Mouse (Mus musculus): ENCODE measurements at regions not wholly inside any gene's neighbourhood (a gene's known extent, or its start where the extent isn't known, plus 50 kb on each side); places are given as distances from the start of the nearest gene placed in this dataset.
"Not testable (repeated sequence)": the region's sequence is repeated elsewhere in the genome, so short reads cannot be mapped to it uniquely, and the experiment has no call there.

DNA sequence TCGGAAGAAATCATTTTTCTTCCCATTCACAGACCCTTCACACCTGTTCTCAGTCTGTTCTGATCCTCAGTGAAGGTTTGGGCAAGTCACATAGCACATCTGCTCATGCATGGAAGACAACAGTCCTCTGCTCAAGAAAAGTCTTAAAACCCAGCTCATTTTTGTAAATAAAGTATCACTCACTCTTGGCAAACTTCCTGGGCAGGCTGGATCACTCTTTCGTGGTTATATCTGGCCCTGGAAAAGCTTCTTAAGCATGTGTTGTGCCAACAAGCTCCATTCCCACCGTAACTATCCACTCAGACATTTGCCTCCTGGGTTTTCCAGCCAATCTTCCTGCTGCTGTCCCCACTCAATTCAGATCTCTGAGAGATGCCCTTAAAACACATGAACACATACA is 103.2 kb upstream of the Cep85l start:
- no peak for DNase-seq (ENCODE audit: low spot score in 2 of 2)

DNA sequence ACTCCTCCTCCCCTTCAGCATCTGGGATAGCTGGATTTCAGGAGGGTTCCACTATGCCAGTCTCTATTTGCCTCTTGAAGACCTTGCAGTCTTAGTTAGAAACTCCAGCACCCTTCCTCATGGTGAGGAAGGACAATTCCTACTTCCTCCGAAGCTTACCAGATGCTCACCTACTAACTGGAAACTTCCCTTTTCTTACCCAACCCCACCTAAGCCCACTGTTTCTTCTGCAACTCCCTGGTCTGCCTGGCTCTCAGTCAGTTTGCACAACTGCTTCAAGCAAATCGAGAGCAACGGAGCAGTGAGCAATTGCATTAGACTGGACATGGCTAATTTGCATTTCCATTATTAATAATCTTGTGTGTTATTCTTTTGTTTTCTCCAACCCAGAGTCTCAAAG is 90.5 kb upstream of the Cep85l start:
- DNase-seq (ENCODE audit: low spot score in 2 of 2) = no peak

GRCm38 (mm10) chr10:53469611-53470010 is 89.9 kb upstream of the Cep85l start:
- no peak for DNase-seq (ENCODE audit: low spot score in 2 of 2)

DNA sequence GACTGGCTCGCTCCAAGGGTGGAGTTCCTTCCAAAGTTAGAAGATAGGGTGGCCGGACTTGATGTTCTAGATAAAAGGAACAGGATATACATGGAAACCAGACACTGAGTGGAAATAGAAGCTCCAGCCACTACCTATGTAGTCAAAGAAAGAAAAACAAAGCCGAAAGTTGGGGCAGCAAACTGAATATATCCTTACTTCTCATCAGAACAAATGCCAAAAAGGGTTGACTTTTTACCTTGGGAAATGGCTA is 88.5 kb upstream of the Cep85l start:
- DNase-seq (ENCODE audit: low spot score in 2 of 2) = no peak

DNA sequence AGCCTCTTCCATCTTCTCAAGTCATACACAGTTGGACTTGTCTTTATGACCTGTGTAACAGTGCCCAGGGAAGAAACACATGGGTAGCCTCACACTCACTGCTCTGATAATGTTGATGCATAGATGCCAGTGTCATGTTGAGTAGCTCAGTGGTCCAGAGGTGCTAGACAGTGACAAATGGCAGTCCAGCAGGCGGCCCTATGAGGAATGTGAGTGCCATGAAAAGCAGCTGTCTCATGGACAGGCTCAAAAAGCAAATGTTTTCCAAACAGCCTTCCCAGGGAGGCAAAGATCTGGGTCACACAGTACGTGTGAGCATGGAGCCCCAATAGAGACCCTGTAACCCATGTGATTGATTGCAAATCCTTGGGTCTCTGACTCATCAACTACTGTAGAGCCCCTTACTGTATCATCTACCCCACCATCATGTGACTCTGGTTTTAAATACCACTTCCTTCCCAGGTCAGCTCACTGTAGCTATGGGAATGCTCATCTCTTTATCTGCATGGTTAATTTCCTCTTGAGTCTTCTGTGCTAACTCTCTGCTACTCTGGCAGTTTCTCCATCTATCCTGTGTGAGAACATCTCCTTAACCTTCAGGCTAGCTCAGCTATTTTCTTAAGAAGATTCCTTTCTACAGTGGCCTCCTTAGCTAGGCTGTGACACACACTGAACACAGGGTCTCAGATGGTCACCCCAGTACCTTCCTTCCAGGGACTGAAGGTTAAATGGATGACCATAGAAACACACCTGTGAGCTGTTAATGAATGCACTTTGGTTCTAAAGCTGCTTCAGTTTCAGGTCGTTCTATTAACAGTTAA is 87.9 kb upstream of the Cep85l start:
- DNase-seq (ENCODE audit: low spot score in 2 of 2) = no peak

GRCm38 (mm10) chr10:53466851-53467250 is 87.1 kb upstream of the Cep85l start:
- DNase-seq (ENCODE audit: low spot score in 2 of 2) = no peak

- DNase-seq (ENCODE audit: low spot score in 2 of 2) = no peak
These were observed 86.5 kb upstream of the Cep85l start for GRCm38 (mm10) chr10:53466261-53466660.

GRCm38 (mm10) chr10:53464581-53464980 is 84.8 kb upstream of the Cep85l start:
- DNase-seq (ENCODE audit: low spot score in 2 of 2) = no peak

DNA sequence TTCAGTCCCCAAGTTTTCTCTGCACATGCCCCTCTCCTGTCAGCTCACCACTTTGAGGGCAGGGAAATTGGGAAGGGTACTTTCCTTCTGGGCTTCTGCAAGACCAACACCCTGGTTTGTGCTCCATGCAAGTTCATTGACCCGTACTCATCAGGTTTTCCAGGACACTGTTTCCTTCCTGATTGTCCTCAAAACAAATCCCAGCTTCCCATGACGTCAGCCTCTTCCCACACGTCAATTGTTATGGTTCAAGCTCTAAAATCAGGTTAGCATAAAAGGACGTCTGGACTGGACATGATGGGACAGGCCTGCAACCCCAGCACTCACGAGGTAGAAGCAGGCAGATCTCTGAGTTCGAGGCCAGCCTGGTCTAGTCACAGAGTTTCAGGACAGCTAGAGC is 84.3 kb upstream of the Cep85l start:
- no peak for DNase-seq (ENCODE audit: low spot score in 2 of 2)

DNA sequence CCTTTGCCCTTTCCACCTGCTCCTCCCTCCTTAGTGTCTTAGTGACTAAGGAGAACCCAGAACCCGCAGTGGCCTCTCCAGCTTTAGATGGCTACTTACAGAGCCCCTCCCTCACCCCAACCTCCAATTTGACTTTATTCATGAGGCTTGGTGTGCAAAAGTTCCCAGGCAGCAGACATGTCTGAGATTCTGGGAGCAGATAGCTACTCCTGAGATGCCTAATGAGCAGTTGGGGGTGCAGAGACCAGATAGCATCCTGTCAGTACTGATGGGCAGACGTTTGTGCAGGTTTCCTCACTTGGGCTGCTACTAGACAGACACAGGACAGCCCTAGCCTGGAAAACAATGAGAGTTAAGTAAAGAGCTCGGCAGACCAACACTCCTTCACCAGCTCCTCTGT is 83.7 kb upstream of the Cep85l start:
- DNase-seq (ENCODE audit: low spot score in 2 of 2) = no peak

DNA sequence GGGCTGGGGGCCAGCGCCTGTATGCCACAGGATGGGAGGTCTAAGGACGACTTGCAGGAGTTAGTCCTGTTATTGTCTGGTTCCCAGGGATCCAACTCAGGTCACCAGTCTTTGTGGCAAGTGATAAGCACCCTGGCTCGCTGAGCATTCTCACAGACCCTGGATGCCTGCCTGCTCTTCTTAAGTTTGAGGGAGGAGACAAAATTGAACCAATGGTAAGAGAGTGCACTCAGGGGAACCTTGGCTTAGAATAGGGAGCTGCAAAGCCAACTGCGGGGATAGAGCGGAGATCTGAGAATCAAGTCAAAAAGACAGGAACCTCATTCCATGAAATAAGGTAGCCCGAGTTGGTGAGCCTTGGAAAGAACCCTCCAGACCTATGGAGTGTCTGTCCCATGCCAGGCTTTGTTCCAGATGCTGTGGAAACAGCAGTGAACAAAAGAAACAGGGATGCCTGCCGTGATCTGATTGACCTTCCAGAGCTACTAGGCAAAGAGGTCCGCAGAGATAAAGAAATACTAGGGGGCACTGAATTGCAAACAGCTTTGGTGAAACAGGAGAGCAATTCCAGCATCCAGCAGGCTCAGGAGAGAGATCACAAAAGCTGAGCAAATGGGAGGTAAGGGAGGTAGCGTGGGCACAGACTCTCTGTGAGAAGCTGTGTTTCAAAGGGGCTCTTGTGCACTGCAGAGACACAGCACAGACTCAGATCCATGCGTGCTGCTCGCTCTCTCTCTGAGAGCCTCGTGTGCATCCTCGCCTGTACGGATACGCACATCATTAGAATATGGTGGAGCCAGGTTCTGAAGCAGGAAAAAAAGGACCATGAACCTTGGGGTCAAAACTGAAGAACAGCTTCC is 82.9 kb upstream of the Cep85l start:
- no peak for DNase-seq (ENCODE audit: low spot score in 2 of 2)

GRCm38 (mm10) chr10:53461070-53461781 is 81.5 kb upstream of the Cep85l start:
- peak in 1 of 2 experiments; percentile 7 for DNase-seq (ENCODE audit: low spot score in 2 of 2)

GRCm38 (mm10) chr10:53459706-53460105 is 80.0 kb upstream of the Cep85l start:
- DNase-seq (ENCODE audit: low spot score in 2 of 2) = not testable (repeated sequence)

- DNase-seq (ENCODE audit: low spot score in 2 of 2) = no peak
These were observed 76.4 kb upstream of the Cep85l start for GRCm38 (mm10) chr10:53456027-53456713.

DNA sequence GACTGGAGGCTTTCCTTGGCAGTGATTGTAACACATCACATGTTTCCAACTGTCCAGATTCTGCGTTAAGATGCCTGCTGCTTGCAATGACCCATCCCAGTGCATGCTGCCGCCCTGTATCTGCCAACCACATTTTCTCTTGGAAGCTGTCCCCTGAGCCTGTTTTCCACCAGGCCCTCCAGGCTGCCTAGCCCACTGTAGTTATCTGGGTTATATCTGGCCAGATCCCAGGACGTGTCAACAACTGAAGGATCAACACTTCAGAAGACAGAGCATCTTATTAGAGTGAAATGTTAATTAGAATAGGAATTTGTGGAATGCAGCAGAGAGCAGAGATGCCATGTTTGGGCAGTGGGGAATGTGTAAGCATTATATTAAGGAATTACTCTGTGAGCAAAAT is 65.0 kb upstream of the Cep85l start:
- DNase-seq (ENCODE audit: low spot score in 2 of 2) = no peak

- DNase-seq (ENCODE audit: low spot score in 2 of 2) = no peak
These were observed 63.7 kb upstream of the Cep85l start for GRCm38 (mm10) chr10:53443443-53443842.

- no peak for DNase-seq (ENCODE audit: low spot score in 2 of 2)
These were observed 63.2 kb upstream of the Cep85l start for GRCm38 (mm10) chr10:53442912-53443311.

- DNase-seq (ENCODE audit: low spot score in 2 of 2) = no peak
These were observed 60.5 kb upstream of the Cep85l start for GRCm38 (mm10) chr10:53440251-53440650.

GRCm38 (mm10) chr10:53438388-53438787 is 58.6 kb upstream of the Cep85l start:
- DNase-seq (ENCODE audit: low spot score in 2 of 2) = no peak

DNA sequence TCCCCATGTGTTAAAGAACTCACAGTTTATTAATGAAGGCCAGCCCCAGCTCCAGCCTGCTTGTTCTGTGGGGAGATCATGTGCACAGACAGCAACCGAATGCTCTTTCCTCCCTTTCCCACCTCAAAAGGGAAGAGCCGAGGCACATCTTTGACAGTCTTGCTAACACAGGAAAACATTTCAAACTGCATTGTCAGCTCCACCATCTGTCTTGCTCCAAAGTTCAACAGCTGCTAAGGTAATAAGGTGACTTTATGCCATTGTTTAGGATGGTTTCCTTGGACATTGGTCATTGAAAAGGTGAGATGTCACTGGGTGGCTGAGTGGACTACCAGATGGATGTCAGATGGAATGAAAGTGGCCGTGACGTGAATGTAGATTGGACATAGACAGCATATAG is 58.0 kb upstream of the Cep85l start:
- no peak for DNase-seq (ENCODE audit: low spot score in 2 of 2)

DNA sequence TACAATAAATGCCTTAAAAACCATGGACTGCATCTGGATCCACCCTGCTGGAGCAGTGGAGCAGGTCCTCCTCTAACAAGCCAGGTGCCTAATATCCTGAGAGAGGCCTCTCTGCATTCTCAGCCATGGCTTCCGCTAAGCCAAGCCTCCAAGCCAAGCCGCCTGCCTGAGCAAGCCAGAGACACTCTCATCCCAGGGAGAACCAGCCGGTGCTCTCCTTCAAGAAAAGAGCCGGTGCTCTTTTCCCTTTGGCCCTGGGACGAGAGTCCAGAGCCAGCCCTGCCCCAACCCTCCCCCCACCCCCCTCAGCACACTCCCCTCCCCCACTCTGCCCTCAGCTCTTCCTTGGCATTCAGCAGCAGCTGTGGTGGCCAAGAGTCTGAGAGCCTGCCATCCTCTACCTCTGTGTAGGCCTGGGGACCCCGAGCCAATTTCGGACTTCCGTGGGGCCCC is 56.3 kb upstream of the Cep85l start:
- no peak for DNase-seq (ENCODE audit: low spot score in 2 of 2)

Data from thymus, postnatal 10 days (tissue).